22 mouse cellular contexts compared by ENCODE assay signal in the genomic region with DNA sequence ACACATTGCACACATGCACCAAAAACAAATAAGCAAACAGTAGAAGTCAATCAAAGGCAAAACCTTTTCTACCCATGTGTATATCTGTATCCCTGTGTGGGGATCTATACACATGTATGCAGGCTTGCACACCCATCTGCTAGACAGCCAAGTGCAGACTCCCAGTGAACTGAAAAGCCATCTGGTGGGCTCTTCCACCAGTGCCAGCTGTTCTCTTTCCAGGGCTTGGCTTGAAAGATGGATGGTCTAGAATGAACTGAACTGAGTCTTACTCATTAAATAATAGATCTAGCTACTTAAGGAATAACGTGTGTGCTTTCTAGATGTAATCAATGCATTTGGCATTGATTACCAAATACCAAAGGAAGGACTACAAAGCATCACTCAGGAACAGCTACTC. TPM values are rescaled to one million over a fixed set of nuclear protein-coding genes. Genes with fewer than 3 reads are reported as not detected.
DNase-seq lines count a peak whose midpoint lies in the region; ATAC-seq and TF ChIP-seq lines count a peak whose summit lies in the region.
"Had no signal": no experiment of that assay in that cellular context is flagged by ENCODE, and none has a peak within 500 bp of the region (broad histone marks: within the 10 kb centered on the region; RNA-seq: fewer than 3 reads in every experiment).

No protein-coding gene starts in this region.

- no peak overlapping the region for H3K27ac ChIP-seq in cerebellum, adult 2 months (ENCODE audit: insufficient read depth, low read length)
- H3K27ac ChIP-seq in forebrain, postnatal 0 days (ENCODE audit: low read depth, low read length), result no peak overlapping the region
- no peak overlapping the region for H3K27ac ChIP-seq in forebrain, embryonic 10.5 days
- H3K27ac ChIP-seq in midbrain, embryonic 11.5 days (ENCODE audit: low read depth, low read length), result no peak overlapping the region
- no peak overlapping the region for H3K27ac ChIP-seq in midbrain, embryonic 15.5 days
- H3K27ac ChIP-seq: embryonic facial prominence, embryonic 12.5 days; forebrain, embryonic 13.5 days; heart, adult 2 months; hindbrain, embryonic 10.5 days; intestine, embryonic 15.5 days had no signal

- H3K27me3 ChIP-seq in cerebellum, adult 2 months (ENCODE audit: control insufficient read depth, insufficient read depth, low read length), result no peaks in the 10 kb centered on the region
- H3K27me3 ChIP-seq in forebrain, postnatal 0 days (ENCODE audit: insufficient read depth, low read length), result no peaks in the 10 kb centered on the region
- no peaks in the 10 kb centered on the region for H3K27me3 ChIP-seq in forebrain, embryonic 10.5 days (ENCODE audit: poor library complexity, severe bottlenecking)
- H3K27me3 ChIP-seq in midbrain, embryonic 11.5 days (ENCODE audit: control insufficient read depth, insufficient read depth, low read length), result no peaks in the 10 kb centered on the region
- H3K27me3 ChIP-seq in midbrain, embryonic 15.5 days (replicated peaks), result no peaks in the 10 kb centered on the region; the same call in 1 of the 2 replicates
- H3K27me3 ChIP-seq: embryonic facial prominence, embryonic 12.5 days; forebrain, embryonic 13.5 days; heart, embryonic 12.5 days; intestine, embryonic 15.5 days had no signal

- DNase-seq in cerebellum, postnatal 10 days, result peak; percentile 65 to 72
- DNase-seq in cerebellum, adult 2 months, result no peak
- DNase-seq in forebrain, postnatal 0 days, result peak; percentile 27
- no peak for DNase-seq in forebrain, embryonic 10.5 days (ENCODE audit: extremely low spot score, low spot score)
- peak; percentile 9 for DNase-seq in layer of hippocampus, adult 9-11 months
- DNase-seq in layer of hippocampus, adult 8-10 months (ENCODE audit: low spot score in 2 of 2), result no peak
- peak; percentile 10 for DNase-seq in midbrain, embryonic 11.5 days (ENCODE audit: low spot score, missing footprints)
- DNase-seq: adrenal gland, adult 8-10 months; adrenal gland, postnatal 36 days; B cell, adult 2 months; cerebellum, adult 11-12 months; cerebellum, postnatal 25 days; gastrocnemius, postnatal 14 days; heart, adult 2 months had no signal

- no peaks in the 10 kb centered on the region for H3K36me3 ChIP-seq in forebrain, postnatal 0 days (ENCODE audit: insufficient read depth)
- no peaks in the 10 kb centered on the region for H3K36me3 ChIP-seq in forebrain, embryonic 10.5 days (replicated peaks)
- H3K36me3 ChIP-seq in midbrain, embryonic 11.5 days (ENCODE audit: control insufficient read depth, insufficient read depth, low read length), result no peaks in the 10 kb centered on the region
- H3K36me3 ChIP-seq in midbrain, embryonic 15.5 days (replicated peaks), result no peaks in the 10 kb centered on the region
- H3K36me3 ChIP-seq: embryonic facial prominence, embryonic 12.5 days; G1E; heart, embryonic 12.5 days; hindbrain, embryonic 10.5 days; intestine, embryonic 15.5 days had no signal

- H3K9ac ChIP-seq in forebrain, postnatal 0 days, result no peak overlapping the region
- H3K9ac ChIP-seq in midbrain, embryonic 11.5 days (ENCODE audit: low read length), result no peak overlapping the region
- H3K9ac ChIP-seq in midbrain, embryonic 15.5 days, result no peak overlapping the region
- H3K9ac ChIP-seq: embryonic facial prominence, embryonic 12.5 days; forebrain, embryonic 13.5 days; heart, embryonic 12.5 days; intestine, embryonic 15.5 days had no signal

- H3K4me3 ChIP-seq in cerebellum, adult 2 months (replicated peaks; ENCODE audit: insufficient read depth, low read depth, low read length), result no peak overlapping the region
- H3K4me3 ChIP-seq in forebrain, postnatal 0 days (ENCODE audit: low read depth, low read length), result no peak overlapping the region
- no peak overlapping the region for H3K4me3 ChIP-seq in forebrain, embryonic 10.5 days
- no peak overlapping the region for H3K4me3 ChIP-seq in midbrain, embryonic 11.5 days (ENCODE audit: low read depth, low read length)
- H3K4me3 ChIP-seq in midbrain, embryonic 15.5 days, result no peak overlapping the region
- H3K4me3 ChIP-seq: embryonic facial prominence, embryonic 12.5 days; forebrain, embryonic 13.5 days; heart, adult 2 months; heart, embryonic 12.5 days; hindbrain, embryonic 10.5 days; intestine, embryonic 15.5 days had no signal

- 33% methylated on average over 1 of the region's 1 CpGs for WGBS in cerebellum, adult 2 months
- WGBS in forebrain, postnatal 0 days, result 48% methylated on average over 1 of the region's 1 CpGs
- WGBS in forebrain, embryonic 10.5 days, result 88% methylated on average over 1 of the region's 1 CpGs
- 66% methylated on average over 1 of the region's 1 CpGs for WGBS in midbrain, embryonic 11.5 days
- 76% methylated on average over 1 of the region's 1 CpGs for WGBS in midbrain, embryonic 15.5 days

- TF ChIP-seq CTCF in cerebellum, adult 2 months (IDR thresholded peaks at IDR 0.05; ENCODE audit: borderline replicate concordance, insufficient read depth, low read depth, low read length), result no peak
- no peak for TF ChIP-seq CTCF in forebrain, postnatal 0 days (IDR thresholded peaks at IDR 0.05; ENCODE audit: low read depth)

- ATAC-seq in forebrain, postnatal 0 days, result no peak
- no peak for ATAC-seq in midbrain, embryonic 11.5 days (ENCODE audit: low FRiP score)
- ATAC-seq in midbrain, embryonic 15.5 days (replicated peaks), result no peak
- ATAC-seq: CD4-positive, CD25-positive, alpha-beta regulatory T cell, adult 4 months; forebrain, embryonic 13.5 days; intestine, embryonic 15.5 days had no signal

- no peaks in the 10 kb centered on the region for H3K9me3 ChIP-seq in forebrain, postnatal 0 days (ENCODE audit: low read length)
- H3K9me3 ChIP-seq in forebrain, embryonic 10.5 days, result no peaks in the 10 kb centered on the region
- no peaks in the 10 kb centered on the region for H3K9me3 ChIP-seq in midbrain, embryonic 11.5 days (ENCODE audit: control insufficient read depth, low read length)
- no peaks in the 10 kb centered on the region for H3K9me3 ChIP-seq in midbrain, embryonic 15.5 days
- H3K9me3 ChIP-seq: embryonic facial prominence, embryonic 12.5 days; forebrain, embryonic 13.5 days; G1E; heart, embryonic 12.5 days; hindbrain, embryonic 10.5 days; intestine, embryonic 15.5 days had no signal

- no peak for TF ChIP-seq POLR2A in cerebellum, adult 2 months (IDR thresholded peaks at IDR 0.05; ENCODE audit: borderline replicate concordance, insufficient read depth, low read length)

- H3K4me1 ChIP-seq in cerebellum, adult 2 months (ENCODE audit: control insufficient read depth, insufficient read depth, low read length), result no peaks in the 10 kb centered on the region
- no peaks in the 10 kb centered on the region for H3K4me1 ChIP-seq in forebrain, postnatal 0 days (ENCODE audit: insufficient read depth)
- peaks cover 8% of the 10 kb centered on the region; the same call in 1 of the 2 replicates for H3K4me1 ChIP-seq in forebrain, embryonic 10.5 days
- H3K4me1 ChIP-seq in midbrain, embryonic 11.5 days (ENCODE audit: control insufficient read depth, insufficient read depth, low read length), result no peaks in the 10 kb centered on the region
- no peaks in the 10 kb centered on the region for H3K4me1 ChIP-seq in midbrain, embryonic 15.5 days
- H3K4me1 ChIP-seq: forebrain, embryonic 13.5 days; hindbrain, embryonic 10.5 days; intestine, embryonic 15.5 days had no signal

- no peak overlapping the region for H3K4me2 ChIP-seq in forebrain, postnatal 0 days (ENCODE audit: low read depth)
- H3K4me2 ChIP-seq in midbrain, embryonic 11.5 days, result no peak overlapping the region
- no peak overlapping the region for H3K4me2 ChIP-seq in midbrain, embryonic 15.5 days
- H3K4me2 ChIP-seq: embryonic facial prominence, embryonic 12.5 days; forebrain, embryonic 13.5 days; heart, embryonic 12.5 days; intestine, embryonic 15.5 days had no signal

RNA-seq across cellular contexts. Expression of a gene that starts 50.3 kb away (rescaled TPM):
- polyA plus RNA-seq in cerebellum, adult 2 months (2012; rRNA removed), result 195 and 196 TPM in 2 replicates
- total RNA-seq in forebrain, postnatal 0 days (2014; rRNA removed), result 70.7 and 96.5 TPM in 2 replicates
- 2.0 and 2.3 TPM in 2 replicates for polyA plus RNA-seq in forebrain, postnatal 0 days (2015; fragmentation: Nextera tagmentation; extraction: Ambion mirVana)
- polyA plus RNA-seq in forebrain, embryonic 10.5 days (2016; fragmentation: Nextera tagmentation; extraction: Ambion mirVana), result 2.4 and 2.5 TPM in 2 replicates
- 100 to 1,000 TPM in 1 of 4 experiments, 10 to 100 TPM in 3; 63.6 to 104 (median 78.2) TPM for total RNA-seq in layer of hippocampus, adult 8-10 months (2022)
- polyA plus RNA-seq in midbrain, embryonic 11.5 days (2014; fragmentation: Nextera tagmentation; extraction: Ambion mirVana), result 2.2 and 2.9 TPM in 2 replicates
- 4.0 and 5.4 TPM in 2 replicates for polyA plus RNA-seq in midbrain, embryonic 15.5 days (2015; fragmentation: Nextera tagmentation; extraction: Ambion mirVana)
- polyA plus RNA-seq: CD4-positive, CD25-positive, alpha-beta regulatory T cell, adult 4 months had no signal

Comparison
In these comparisons a context has a peak if more than half of its experiments do, and no peak if none do; other contexts are left out.
1. DNase-seq: peak in cerebellum, postnatal 10 days (2 of 2), forebrain, postnatal 0 days (single experiment), layer of hippocampus, adult 9-11 months (single experiment) and midbrain, embryonic 11.5 days (single experiment); none in cerebellum, adult 2 months (0 of 2), forebrain, embryonic 10.5 days (single experiment) and layer of hippocampus, adult 8-10 months (0 of 2).
2. RNA of a gene that starts 50.3 kb away (polyA plus RNA-seq): 195 to 196 TPM in cerebellum, adult 2 months; 4.0 to 5.4 TPM in midbrain, embryonic 15.5 days, 2.2 to 2.9 TPM in midbrain, embryonic 11.5 days, 2.4 to 2.5 TPM in forebrain, embryonic 10.5 days and 2.0 to 2.3 TPM in forebrain, postnatal 0 days; every median in the first group is over 10 times any median in the second.